Mouse (Mus musculus) MEL (cell line): Measurements from ENCODE around the gene Nfe2l3. TPM values are rescaled to one million over a fixed set of nuclear protein-coding genes. Genes with fewer than 3 reads are reported as not detected.
A peak's percentile ranks its signal among the peaks of the same experiment; 100 is the strongest.

Experiments used
- DNase-seq: peaks from one replicate; pipeline ENCODE4 v3.0.0; 2011; ENCODE audit warnings: low read depth, low spot score
- H3K27ac ChIP-seq: 2 replicates; pipeline ENCODE4 v1.5.1; 2012; ENCODE audit warnings: low read depth, mild to moderate bottlenecking, control low read depth, low read length, moderate library complexity; ENCODE audit not compliant: control insufficient read depth
- H3K27me3 ChIP-seq, 2 experiments: fragments of 150-350 bp in 1 of 2; sonication (generic) in 1 of 2; 2 replicates each; pipeline ENCODE4 v1.6.1; 2012; ENCODE audit warnings: low read length in 2 of 2, mild to moderate bottlenecking in 2 of 2, improper control_type of control experiment in 1 of 2, moderate library complexity in 1 of 2; ENCODE audit not compliant: insufficient read depth in 2 of 2, control insufficient read depth in 1 of 2
- H3K36me3 ChIP-seq, 2 experiments: 2 replicates each; pipeline ENCODE4 v1.6.1; 2012 to 2014; ENCODE audit warnings: low read length in 2 of 2, improper control_type of control experiment in 1 of 2, inconsistent platforms in 1 of 2, mild to moderate bottlenecking in 1 of 2; ENCODE audit not compliant: insufficient read depth in 2 of 2, control insufficient read depth in 1 of 2
- H3K4me1 ChIP-seq, 2 experiments: fragments of 150-350 bp in 1 of 2; sonication (generic) in 1 of 2; 2 replicates each; pipeline ENCODE4 v1.6.1; 2012; ENCODE audit warnings: low read length in 2 of 2, improper control_type of control experiment in 1 of 2, mild to moderate bottlenecking in 1 of 2; ENCODE audit not compliant: insufficient read depth in 2 of 2, control insufficient read depth in 1 of 2
- H3K4me3 ChIP-seq, 2 experiments: fragments of 150-350 bp in 1 of 2; sonication (generic) in 1 of 2; 2 replicates each; pipeline ENCODE4 v1.5.1; 2012; ENCODE audit warnings: low read depth in 2 of 2, low read length in 2 of 2, mild to moderate bottlenecking in 2 of 2, moderate library complexity in 2 of 2, control low read depth in 1 of 2, improper control_type of control experiment in 1 of 2; ENCODE audit not compliant: control insufficient read depth in 1 of 2, insufficient read depth in 1 of 2
- H3K79me2 ChIP-seq: 2 replicates; pipeline ENCODE4 v1.6.1; 2012; ENCODE audit warnings: mild to moderate bottlenecking, low read length, moderate library complexity; ENCODE audit not compliant: control insufficient read depth, poor library complexity, insufficient read depth
- H3K9ac ChIP-seq: 2 replicates; pipeline ENCODE4 v1.6.1; 2012; ENCODE audit warnings: low read depth, mild to moderate bottlenecking, control low read depth, low read length, moderate library complexity; ENCODE audit not compliant: control insufficient read depth, poor library complexity, severe bottlenecking
- H3K9me3 ChIP-seq: fragments of 150-350 bp; sonication (generic); replicated peaks from 2 replicates; pipeline ENCODE4 v1.6.1; 2012; ENCODE audit warnings: mild to moderate bottlenecking, low read length, improper control_type of control experiment, moderate library complexity; ENCODE audit not compliant: insufficient read depth
- BHLHE40 ChIP-seq: IDR thresholded peaks from 2 replicates; pipeline ENCODE4 v1.6.1; 2012; ENCODE audit warnings: low read depth, mild to moderate bottlenecking, inconsistent platforms, low read length, improper control_type of control experiment, borderline replicate concordance
- ELF1 ChIP-seq: IDR thresholded peaks from 2 replicates; pipeline ENCODE4 v1.6.1; 2014; ENCODE audit warnings: low read depth, mild to moderate bottlenecking, inconsistent platforms, low read length, improper control_type of control experiment, moderate library complexity
- EP300 ChIP-seq, 2 experiments: IDR thresholded peaks; 2 replicates each; pipeline ENCODE4 v1.6.1; 2011; ENCODE audit warnings: improper control_type of control experiment in 2 of 2, low read length in 2 of 2, low read depth in 1 of 2, mild to moderate bottlenecking in 1 of 2
- ETS1 ChIP-seq: IDR thresholded peaks from 2 replicates; pipeline ENCODE4 v1.6.1; 2012; ENCODE audit warnings: low read depth, mild to moderate bottlenecking, inconsistent platforms, low read length, improper control_type of control experiment, moderate library complexity
- GATA1 ChIP-seq: IDR thresholded peaks from 2 replicates; pipeline ENCODE4 v1.6.1; 2011; ENCODE audit warnings: low read depth, low read length, improper control_type of control experiment
- HCFC1 ChIP-seq: IDR thresholded peaks from 2 replicates; pipeline ENCODE4 v1.6.1; 2012; ENCODE audit warnings: low read depth, mild to moderate bottlenecking, inconsistent platforms, low read length, improper control_type of control experiment, moderate library complexity
- KAT2A ChIP-seq: conservative IDR thresholded peaks from 2 replicates; pipeline ENCODE4 v1.6.1; 2012; ENCODE audit warnings: low read depth, low read length, improper control_type of control experiment, inconsistent platforms
- MAZ ChIP-seq: IDR thresholded peaks from 2 replicates; pipeline ENCODE4 v1.6.1; 2012; ENCODE audit warnings: low read depth, mild to moderate bottlenecking, inconsistent platforms, low read length, improper control_type of control experiment
- MYB ChIP-seq: IDR thresholded peaks from 2 replicates; pipeline ENCODE4 v1.6.1; 2011; ENCODE audit warnings: mild to moderate bottlenecking, low read depth, low read length, improper control_type of control experiment
- NRF1 ChIP-seq: IDR thresholded peaks from 2 replicates; pipeline ENCODE4 v1.6.1; 2014; ENCODE audit warnings: low read depth, mild to moderate bottlenecking, inconsistent platforms, low read length, improper control_type of control experiment, moderate library complexity; ENCODE audit not compliant: poor library complexity, insufficient read depth, severe bottlenecking
- POLR2AphosphoS2 ChIP-seq: IDR thresholded peaks from 2 replicates; pipeline ENCODE4 v1.6.1; 2011; ENCODE audit warnings: low read length, improper control_type of control experiment
- RAD21 ChIP-seq: IDR thresholded peaks from 2 replicates; pipeline ENCODE4 v1.6.1; 2011; ENCODE audit warnings: mild to moderate bottlenecking, low read depth, low read length, improper control_type of control experiment
- SIN3A ChIP-seq: IDR thresholded peaks from 2 replicates; pipeline ENCODE4 v1.6.1; 2012; ENCODE audit warnings: low read length, improper control_type of control experiment, inconsistent platforms
- SMC3 ChIP-seq: IDR thresholded peaks from 2 replicates; pipeline ENCODE4 v1.6.1; 2011; ENCODE audit warnings: low read depth, low read length, improper control_type of control experiment
- TAL1 ChIP-seq: IDR thresholded peaks from 2 replicates; pipeline ENCODE4 v1.6.1; 2012; ENCODE audit warnings: mild to moderate bottlenecking, inconsistent platforms, low read length, moderate library complexity, mixed read lengths
- TBP ChIP-seq: IDR thresholded peaks from 2 replicates; pipeline ENCODE4 v1.8.0; 2011; ENCODE audit warnings: low read depth, low read length, improper control_type of control experiment
- TCF12 ChIP-seq: IDR thresholded peaks from 2 replicates; pipeline ENCODE4 v1.6.1; 2014; ENCODE audit warnings: low read depth, mild to moderate bottlenecking, inconsistent platforms, low read length, improper control_type of control experiment, moderate library complexity
- ZC3H11A ChIP-seq: IDR thresholded peaks from 2 replicates; pipeline ENCODE4 v1.6.1; 2012; ENCODE audit warnings: low read depth, mild to moderate bottlenecking, inconsistent platforms, low read length, improper control_type of control experiment
- ZKSCAN1 ChIP-seq: IDR thresholded peaks from 2 replicates; pipeline ENCODE4 v1.6.1; 2012; ENCODE audit warnings: low read depth, mild to moderate bottlenecking, inconsistent platforms, low read length, improper control_type of control experiment, moderate library complexity
- polyA plus RNA-seq, 2 experiments: library from polyadenylated mRNA; stranded (reverse) in 1 of 2; unstranded in 1 of 2; fragments of >175 nt in 1 of 2; fragments of >200 nt in 1 of 2; gene quantifications; 2 replicates each; pipeline versions ENCODE4 v1.2.1 to v1.2.4; 2012; ENCODE audit warnings: low replicate concordance in 2 of 2, low read depth in 1 of 2; ENCODE audit not compliant: insufficient read length in 2 of 2, insufficient read depth in 1 of 2, missing spikeins in 1 of 2
- total RNA-seq: library from RNA; depleted of rRNA; stranded (reverse); fragments of 300-350 nt; gene quantifications from 2 replicates; pipeline ENCODE4 v1.2.3, GENCODE M21; 2012

Nfe2l3 gene
- total and polyA plus RNA-seq, 3 experiments: 0.15 to 0.21 TPM; not detected in 1

GRCm38 (mm10) chr6:51403598-51403997 is 28.9 kb upstream of the Nfe2l3 start:
- no peak overlapping the region for H3K9ac ChIP-seq
- H3K27ac ChIP-seq: 0 out of 2 replicates have a peak overlapping the region, but pooled peaks have one; percentile 19
- H3K36me3 ChIP-seq: peaks cover 0 to 34% of the 10 kb centered on the region in 2 experiments; a peak in 2 of 4 replicates
- H3K27me3 ChIP-seq: no peaks in the 10 kb centered on the region
- no peak overlapping the region for H3K4me3 ChIP-seq
- H3K79me2 ChIP-seq: no peaks in the 10 kb centered on the region
- TF ChIP-seq SMC3: no peak
- TF ChIP-seq ZKSCAN1: no peak
- no peak for TF ChIP-seq GATA1
- TF ChIP-seq HCFC1: no peak
- TF ChIP-seq TAL1: no peak
- TF ChIP-seq TCF12: no peak
- TF ChIP-seq ZC3H11A: no peak
- no peak for TF ChIP-seq ETS1
- TF ChIP-seq RAD21: no peak
- TF ChIP-seq NRF1: no peak
- TF ChIP-seq KAT2A: no peak
- no peak for TF ChIP-seq MAZ
- TF ChIP-seq POLR2AphosphoS2: no peak
- no peak for TF ChIP-seq MYB
- TF ChIP-seq SIN3A: no peak
- TF ChIP-seq ELF1: no peak
- TF ChIP-seq, all 39 proteins: peak for 0
- Histone ChIP-seq H3K9me3 (no peaks in the 10 kb centered on the region), H3K4me1 (peaks cover 18 to 43% of the 10 kb centered on the region in 2 experiments)
- DNase-seq: no peak

- peak overlapping the region; percentile 64 for H3K27ac ChIP-seq
- peak; percentile 75 for DNase-seq
- TF ChIP-seq TBP (no peak; the same call in 1 of the 2 replicates), BHLHE40 (no peak), NRF1 (no peak), GATA1 (peak; percentile 38; the same call in 1 of the 2 replicates), EP300 (IDR thresholded peaks at IDR 0.05; ENCODE audit: low read depth in 1 of 2, low read length in 2 of 2) (peak; percentile 20 to 31; a peak in 1 of 4 replicates)
- H3K9ac ChIP-seq: peak overlapping the region; percentile 46
- H3K36me3 ChIP-seq: peaks cover 0 to 34% of the 10 kb centered on the region in 2 experiments; a peak in 2 of 4 replicates
- peaks cover 18 to 43% of the 10 kb centered on the region in 2 experiments for H3K4me1 ChIP-seq
- H3K79me2 ChIP-seq: no peaks in the 10 kb centered on the region
- H3K9me3 ChIP-seq: no peaks in the 10 kb centered on the region
- H3K4me3 ChIP-seq: peak overlapping the region; percentile 41 to 43
- no peaks in the 10 kb centered on the region for H3K27me3 ChIP-seq
These were observed 28.0 kb upstream of the Nfe2l3 start for GRCm38 (mm10) chr6:51404502-51404901.
